Mouse (Mus musculus): ENCODE measurements around the gene Dbnl.

DNA sequence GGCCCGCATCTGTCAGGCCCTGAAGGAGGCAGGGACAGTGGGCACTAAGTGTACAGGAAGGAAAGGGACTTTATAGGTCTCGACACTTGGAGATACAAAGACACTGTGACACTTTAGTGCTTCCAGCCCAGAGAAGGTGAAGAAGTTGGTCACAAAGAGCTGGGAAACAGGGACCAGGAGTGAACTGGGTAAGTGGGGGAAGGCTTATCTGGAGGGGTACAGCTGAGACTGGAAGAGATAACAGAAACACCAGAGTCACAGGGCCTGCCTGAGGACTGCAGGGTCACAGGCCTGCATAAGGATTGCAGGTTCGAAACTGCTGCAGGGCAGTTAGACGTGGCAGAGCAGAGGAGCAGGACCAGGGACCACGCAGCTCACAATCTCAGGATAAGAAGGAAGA, 39.6 kb downstream of the Dbnl start:
- TF ChIP-seq CTCF (IDR thresholded peaks at IDR 0.05; ENCODE audit: low read depth) (no peak), EP300 (IDR thresholded peaks at IDR 0.05; ENCODE audit: low read depth) (no peak)
